Mouse (Mus musculus) midbrain, embryonic 16.5 days (tissue): ENCODE data around the gene Mgrn1. TPM values are rescaled to one million over a fixed set of nuclear protein-coding genes. Genes with fewer than 3 reads are reported as not detected.

Experiments
- ATAC-seq: fragments of 200-750 bp; cut with Nextera tagmentation; 2 replicates; pipeline ENCODE4 v1.8.0; 2017; ENCODE audit warnings: moderate TSS enrichment
- H3K27ac ChIP-seq: fragments of 300-500 bp; sonication (generic); 2 replicates; pipeline ENCODE4 v1.5.1; 2014; ENCODE audit warnings: mild to moderate bottlenecking, low read length, mixed read lengths
- H3K27me3 ChIP-seq: fragments of 300-500 bp; sonication (generic); 2 replicates; pipeline ENCODE4 v1.6.1; 2014; ENCODE audit warnings: low read depth, low read length, mixed read lengths; ENCODE audit not compliant: control insufficient read depth, insufficient read depth
- H3K36me3 ChIP-seq: fragments of 300-500 bp; sonication (generic); 2 replicates; pipeline ENCODE4 v1.6.1; 2014; ENCODE audit warnings: mild to moderate bottlenecking, low read length, moderate library complexity, mixed read lengths; ENCODE audit not compliant: control insufficient read depth, insufficient read depth
- H3K4me1 ChIP-seq: fragments of 300-500 bp; sonication (generic); 2 replicates; pipeline ENCODE4 v1.6.1; 2014; ENCODE audit warnings: mild to moderate bottlenecking, low read length, mixed read lengths; ENCODE audit not compliant: control insufficient read depth, insufficient read depth
- H3K4me2 ChIP-seq: fragments of 300-500 bp; sonication (generic); 2 replicates; pipeline ENCODE4 v1.6.1; 2014; ENCODE audit warnings: mild to moderate bottlenecking, low read length, mixed read lengths
- H3K4me3 ChIP-seq: fragments of 300-500 bp; sonication (generic); 2 replicates; pipeline ENCODE4 v1.5.1; 2014; ENCODE audit warnings: low read depth, mild to moderate bottlenecking, low read length, moderate library complexity, mixed read lengths
- H3K9ac ChIP-seq: fragments of 300-500 bp; sonication (generic); 2 replicates; pipeline ENCODE4 v1.6.1; 2014; ENCODE audit warnings: low read depth, low read length, mixed read lengths
- H3K9me3 ChIP-seq: fragments of 300-500 bp; sonication (generic); replicated peaks from 2 replicates; pipeline ENCODE4 v1.6.1; 2014; ENCODE audit warnings: mild to moderate bottlenecking, low read length, mixed read lengths; ENCODE audit not compliant: control insufficient read depth, poor library complexity, severe bottlenecking
- WGBS: fragments of 180-500 bp; shearing (Covaris S2); extraction: QIAGEN DNeasy Blood & Tissue Kit; methylation state at CpG from one replicate; pipeline ENCODE4 v1.1.7; 2014; 5-methylcytosine and 5-hydroxymethylcytosine counted together
- polyA plus RNA-seq: library from polyadenylated mRNA; unstranded; fragments of >200 nt; fragmentation: Nextera tagmentation; extraction: Ambion mirVana; gene quantifications from 2 replicates; pipeline ENCODE4 v1.2.1, GENCODE M21; 2015

The Mgrn1 gene
- polyA plus RNA-seq, 1 experiment from 2014 or later, result 126 TPM

GRCm38 (mm10) chr16:4876033-4876680, 9.9 kb upstream of the Mgrn1 start:
- no peak overlapping the region for H3K4me3 ChIP-seq
- ATAC-seq, result no peak
- H3K27me3 ChIP-seq, result no peaks in the 10 kb centered on the region
- WGBS, result 76% methylated on average over 8 of the region's 8 CpGs
- H3K4me2 ChIP-seq, result no peak overlapping the region
- H3K27ac ChIP-seq, result no peak overlapping the region
- peaks cover 4% of the 10 kb centered on the region for H3K36me3 ChIP-seq
- peaks cover 16% of the 10 kb centered on the region for H3K4me1 ChIP-seq
- no peak overlapping the region for H3K9ac ChIP-seq
- no peaks in the 10 kb centered on the region for H3K9me3 ChIP-seq

GRCm38 (mm10) chr16:4877195-4877594, 8.9 kb upstream of the Mgrn1 start:
- H3K9ac ChIP-seq, result peak overlapping the region; percentile 12; the same call in 1 of the 2 replicates

GRCm38 (mm10) chr16:4877701-4878100, 8.3 kb upstream of the Mgrn1 start:
- Histone ChIP-seq H3K4me2 (peak overlapping the region; percentile 80), H3K9ac (peak overlapping the region; percentile 82), H3K9me3 (no peaks in the 10 kb centered on the region), H3K4me1 (peaks cover 25% of the 10 kb centered on the region), H3K4me3 (peak overlapping the region; percentile 83; the same call in 1 of the 2 replicates), H3K36me3 (peaks cover 4% of the 10 kb centered on the region), H3K27ac (no peak overlapping the region), H3K27me3 (no peaks in the 10 kb centered on the region)
- whole genome bisulfite sequencing, result 73% methylated on average over 3 of the region's 3 CpGs
- no peak for ATAC-seq

More at GRCm38 (mm10) chr16:4877195-4877594, 8.9 kb upstream of the Mgrn1 start:
- no peaks in the 10 kb centered on the region for H3K9me3 ChIP-seq
- no peak overlapping the region for H3K4me3 ChIP-seq
- H3K27ac ChIP-seq, result no peak overlapping the region
- no peak for ATAC-seq
- H3K36me3 ChIP-seq, result peaks cover 4% of the 10 kb centered on the region
- peaks cover 25% of the 10 kb centered on the region for H3K4me1 ChIP-seq
- H3K27me3 ChIP-seq, result no peaks in the 10 kb centered on the region
- WGBS, result 87% methylated on average over 4 of the region's 4 CpGs
- H3K4me2 ChIP-seq, result no peak overlapping the region

GRCm38 (mm10) chr16:4878192-4878885, 7.7 kb upstream of the Mgrn1 start:
- 29% methylated on average over 5 of the region's 5 CpGs for WGBS
- ATAC-seq, result no peak
- peak overlapping the region; percentile 98 for H3K27ac ChIP-seq
- peaks cover 25% of the 10 kb centered on the region for H3K4me1 ChIP-seq
- H3K36me3 ChIP-seq, result peaks cover 4% of the 10 kb centered on the region
- H3K4me3 ChIP-seq, result peak overlapping the region; percentile 83
- H3K4me2 ChIP-seq, result peak overlapping the region; percentile 80
- no peaks in the 10 kb centered on the region for H3K27me3 ChIP-seq
- peak overlapping the region; percentile 82 for H3K9ac ChIP-seq
- no peaks in the 10 kb centered on the region for H3K9me3 ChIP-seq

GRCm38 (mm10) chr16:4879101-4879707, 6.8 kb upstream of the Mgrn1 start:
- Histone ChIP-seq H3K4me3 (peak overlapping the region; percentile 83), H3K4me2 (peak overlapping the region; percentile 80), H3K36me3 (peaks cover 2% of the 10 kb centered on the region), H3K9ac (peak overlapping the region; percentile 82), H3K27me3 (no peaks in the 10 kb centered on the region), H3K9me3 (no peaks in the 10 kb centered on the region), H3K27ac (peak overlapping the region; percentile 98), H3K4me1 (peaks cover 25% of the 10 kb centered on the region)
- ATAC-seq, result peak; percentile 29
- WGBS, result 0% methylated on average over 54 of the region's 54 CpGs

GRCm38 (mm10) chr16:4879708-4880124, 6.3 kb upstream of the Mgrn1 start:
- ATAC-seq, result peak; percentile 75
- Histone ChIP-seq H3K36me3 (no peaks in the 10 kb centered on the region; the same call in 1 of the 2 replicates), H3K4me3 (peak overlapping the region; percentile 83), H3K4me1 (peaks cover 25% of the 10 kb centered on the region), H3K27ac (peak overlapping the region; percentile 98), H3K9me3 (no peaks in the 10 kb centered on the region), H3K9ac (peak overlapping the region; percentile 82), H3K4me2 (peak overlapping the region; percentile 80), H3K27me3 (no peaks in the 10 kb centered on the region)
- WGBS, result under 1% methylated on average over 40 of the region's 40 CpGs

GRCm38 (mm10) chr16:4880136-4880825, 5.8 kb upstream of the Mgrn1 start, which contains the start of gene Ubald1:
Ubald1 (minus strand) TSS chr16:4880315.
- Histone ChIP-seq H3K4me3 (peak within 1 kb of the TSS; percentile 83), H3K27ac (peak within 1 kb of the TSS; percentile 98), H3K36me3 (no peaks in the 10 kb centered on the region; the same call in 1 of the 2 replicates), H3K4me2 (peak within 1 kb of the TSS; percentile 92), H3K9me3 (no peaks in the 10 kb centered on the region), H3K27me3 (no peaks in the 10 kb centered on the region), H3K4me1 (peaks cover 27% of the 10 kb centered on the region), H3K9ac (peak within 1 kb of the TSS; percentile 85)
- WGBS, result under 1% methylated on average over 48 of the region's 48 CpGs
- peak; percentile 88 for ATAC-seq

- ATAC-seq, result no peak
- 74% methylated on average over 10 of the region's 10 CpGs for whole genome bisulfite sequencing
- Histone ChIP-seq H3K4me1 (peaks cover 29% of the 10 kb centered on the region), H3K9ac (peak overlapping the region; percentile 85), H3K9me3 (no peaks in the 10 kb centered on the region), H3K27ac (peak overlapping the region; percentile 94; the same call in 1 of the 2 replicates), H3K4me3 (peak overlapping the region; percentile 83), H3K4me2 (peak overlapping the region; percentile 92), H3K36me3 (no peaks in the 10 kb centered on the region), H3K27me3 (no peaks in the 10 kb centered on the region)
Observed at GRCm38 (mm10) chr16:4881400-4882351, 4.4 kb upstream of the Mgrn1 start.
